Mouse (Mus musculus) neural tube, embryonic 12.5 days (tissue): ENCODE results near the gene Gm21987. TPM values are rescaled to one million over a fixed set of nuclear protein-coding genes. Genes with fewer than 3 reads are reported as not detected.

ENCODE experiments used
- ATAC-seq: fragments of 200-750 bp; cut with Nextera tagmentation; 2 replicates; pipeline ENCODE4 v1.8.0; 2017; ENCODE audit warnings: low read depth, mild to moderate bottlenecking, moderate TSS enrichment, moderate library complexity; ENCODE audit not compliant: low FRiP score
- H3K27ac ChIP-seq: fragments of 300-500 bp; sonication (generic); 2 replicates; pipeline ENCODE4 v1.5.1; 2016
- H3K27me3 ChIP-seq: fragments of 300-500 bp; sonication (generic); replicated peaks from 2 replicates; pipeline ENCODE4 v1.6.1; 2016; ENCODE audit warnings: mild to moderate bottlenecking
- H3K36me3 ChIP-seq: fragments of 300-500 bp; sonication (generic); 2 replicates; pipeline ENCODE4 v1.6.1; 2016; ENCODE audit warnings: mild to moderate bottlenecking
- H3K4me1 ChIP-seq: fragments of 300-500 bp; sonication (generic); 2 replicates; pipeline ENCODE4 v1.6.1; 2016
- H3K4me2 ChIP-seq: fragments of 300-500 bp; sonication (generic); replicated peaks from 2 replicates; pipeline ENCODE4 v1.6.1; 2016; ENCODE audit warnings: mild to moderate bottlenecking
- H3K4me3 ChIP-seq: fragments of 300-500 bp; sonication (generic); 2 replicates; pipeline ENCODE4 v1.5.1; 2016
- H3K9ac ChIP-seq: fragments of 300-500 bp; sonication (generic); 2 replicates; pipeline ENCODE4 v1.6.1; 2016; ENCODE audit warnings: mild to moderate bottlenecking
- H3K9me3 ChIP-seq: fragments of 300-500 bp; sonication (generic); 2 replicates; pipeline ENCODE4 v1.6.1; 2016; ENCODE audit warnings: mild to moderate bottlenecking
- WGBS: fragments of 180-500 bp; shearing (Covaris S2); methylation state at CpG from one replicate; pipeline ENCODE4 v1.1.7; 2016; 5-methylcytosine and 5-hydroxymethylcytosine counted together
- polyA plus RNA-seq: library from polyadenylated mRNA; unstranded; fragments of >200 nt; fragmentation: Nextera tagmentation; extraction: Ambion mirVana; gene quantifications from 2 replicates; pipeline ENCODE4 v1.2.1, GENCODE M21; 2016

Gm21987 gene
- polyA plus RNA-seq, 1 experiment from 2014 or later = not detected

DNA sequence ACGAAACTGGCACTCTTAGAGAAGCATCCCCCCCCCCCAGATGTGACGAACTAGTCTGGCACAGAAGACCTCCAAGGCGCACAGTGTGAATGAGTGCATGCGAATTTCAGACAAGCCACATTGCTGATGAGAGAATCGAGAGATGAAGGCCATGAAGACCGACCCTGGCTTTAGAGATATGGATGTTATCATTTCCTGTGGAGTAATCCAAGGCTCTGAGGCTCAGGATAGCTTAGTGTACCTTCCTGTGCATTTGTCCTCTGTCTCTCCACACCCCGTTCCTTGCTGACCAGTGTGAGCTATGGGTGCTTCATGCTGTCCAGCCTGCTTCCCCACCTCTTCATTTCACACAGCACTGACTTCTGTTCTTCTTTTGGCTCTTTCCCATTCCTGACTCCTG is 28.3 kb downstream of the Gm21987 start:
- Histone ChIP-seq H3K4me3 (no peak overlapping the region), H3K9me3 (no peaks in the 10 kb centered on the region), H3K9ac (no peak overlapping the region), H3K4me2 (no peak overlapping the region), H3K36me3 (no peaks in the 10 kb centered on the region), H3K4me1 (peaks cover 6% of the 10 kb centered on the region; the same call in 1 of the 2 replicates), H3K27ac (no peak overlapping the region), H3K27me3 (no peaks in the 10 kb centered on the region)
- ATAC-seq = no peak
- whole genome bisulfite sequencing = 88% methylated on average over 7 of the region's 7 CpGs

DNA sequence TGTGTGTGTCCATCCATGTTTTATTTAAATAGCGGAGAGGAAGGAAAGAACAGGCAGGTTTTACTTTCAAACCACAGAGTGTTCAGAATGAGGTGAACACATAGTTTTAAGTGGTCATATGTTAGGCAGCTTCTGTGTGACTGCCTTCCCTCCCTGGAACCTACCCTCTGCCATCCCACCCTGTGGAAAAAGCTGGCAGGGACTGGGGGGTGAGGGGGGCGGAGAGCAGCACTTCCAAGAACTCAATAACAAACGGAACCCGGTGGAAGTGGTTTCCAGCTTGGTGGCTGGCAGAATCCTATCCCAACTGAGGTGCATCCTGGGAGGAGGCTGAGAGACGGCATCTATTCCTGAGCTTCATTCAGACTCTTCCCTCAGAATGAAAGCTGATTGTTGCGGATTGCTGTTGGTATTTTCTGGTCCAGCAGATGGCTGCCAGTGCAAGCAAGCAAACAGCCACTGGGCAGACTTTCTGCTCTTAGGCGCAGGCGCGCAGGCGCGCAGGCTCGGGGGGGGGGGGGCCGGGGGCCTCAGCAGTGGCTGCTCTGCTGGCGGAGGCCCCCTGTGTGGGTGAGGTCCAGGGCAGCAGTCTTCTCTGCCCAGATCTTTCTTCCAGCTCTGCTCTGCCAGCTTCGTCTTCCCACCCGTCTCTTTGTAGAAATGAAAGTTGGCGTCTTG is 29.5 kb downstream of the Gm21987 start:
- Histone ChIP-seq H3K36me3 (no peaks in the 10 kb centered on the region), H3K4me1 (peaks cover 6% of the 10 kb centered on the region; the same call in 1 of the 2 replicates), H3K27me3 (no peaks in the 10 kb centered on the region), H3K4me3 (peak overlapping the region; percentile 15; the same call in 1 of the 2 replicates), H3K4me2 (peak overlapping the region; percentile 53), H3K27ac (no peak overlapping the region), H3K9me3 (no peaks in the 10 kb centered on the region), H3K9ac (peak overlapping the region; percentile 47; the same call in 1 of the 2 replicates)
- peak; percentile 83 for ATAC-seq
- 40% methylated on average over 17 of the region's 17 CpGs for whole genome bisulfite sequencing

DNA sequence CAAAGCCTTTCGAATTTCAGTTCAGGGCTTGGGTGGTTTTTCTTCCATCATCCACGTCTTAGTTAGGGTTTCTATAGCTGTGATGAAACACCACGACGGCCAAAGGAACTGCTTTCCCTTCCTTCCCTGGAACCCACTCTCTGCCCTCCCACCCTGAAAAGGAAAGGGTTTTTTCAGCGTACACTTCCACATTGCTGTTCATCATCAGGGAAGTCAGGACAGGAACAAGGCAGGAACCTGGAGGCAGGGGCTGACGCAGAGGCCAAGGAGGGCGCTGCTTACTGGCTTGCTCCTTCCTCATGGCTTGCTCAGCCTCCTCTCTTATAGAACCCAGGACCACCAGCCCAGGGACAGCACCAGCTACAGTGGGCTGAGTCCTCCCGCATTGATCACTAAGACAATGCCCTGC is 30.0 kb downstream of the Gm21987 start:
- Histone ChIP-seq H3K4me2 (peak overlapping the region; percentile 53), H3K9me3 (no peaks in the 10 kb centered on the region), H3K9ac (peak overlapping the region; percentile 47; the same call in 1 of the 2 replicates), H3K36me3 (no peaks in the 10 kb centered on the region), H3K27me3 (no peaks in the 10 kb centered on the region), H3K27ac (no peak overlapping the region), H3K4me3 (0 out of 2 replicates have a peak overlapping the region, but pooled peaks have one; percentile 15), H3K4me1 (peaks cover 6% of the 10 kb centered on the region; the same call in 1 of the 2 replicates)
- WGBS = 69% methylated on average over 8 of the region's 8 CpGs
- peak; percentile 39 for ATAC-seq

DNA sequence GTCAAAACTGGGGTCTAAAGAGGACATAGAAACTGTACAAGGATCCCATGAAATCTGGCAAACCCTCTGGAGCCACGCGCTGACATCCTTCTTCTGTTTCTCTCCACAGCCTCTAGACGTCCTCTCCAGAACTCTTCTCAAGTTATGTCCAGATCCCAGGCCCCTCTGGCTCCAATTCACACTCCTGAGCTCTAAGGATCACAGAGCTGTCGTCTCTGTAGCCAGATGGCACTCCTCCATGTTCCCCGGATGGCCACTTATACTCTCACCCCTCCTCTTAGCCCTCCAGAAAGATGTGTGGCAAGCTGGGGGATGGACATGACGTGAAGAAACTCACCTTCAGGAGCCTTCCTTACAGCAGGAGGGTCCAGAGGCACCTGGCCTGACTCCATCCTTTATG is 30.7 kb downstream of the Gm21987 start:
- ATAC-seq = no peak
- no peak overlapping the region for H3K9ac ChIP-seq
- no peaks in the 10 kb centered on the region for H3K36me3 ChIP-seq
- no peak overlapping the region for H3K27ac ChIP-seq
- no peaks in the 10 kb centered on the region for H3K27me3 ChIP-seq
- H3K9me3 ChIP-seq = no peaks in the 10 kb centered on the region
- WGBS = 81% methylated on average over 6 of the region's 6 CpGs
- H3K4me3 ChIP-seq = no peak overlapping the region
- H3K4me2 ChIP-seq = no peak overlapping the region
- H3K4me1 ChIP-seq = peaks cover 6% of the 10 kb centered on the region; the same call in 1 of the 2 replicates

DNA sequence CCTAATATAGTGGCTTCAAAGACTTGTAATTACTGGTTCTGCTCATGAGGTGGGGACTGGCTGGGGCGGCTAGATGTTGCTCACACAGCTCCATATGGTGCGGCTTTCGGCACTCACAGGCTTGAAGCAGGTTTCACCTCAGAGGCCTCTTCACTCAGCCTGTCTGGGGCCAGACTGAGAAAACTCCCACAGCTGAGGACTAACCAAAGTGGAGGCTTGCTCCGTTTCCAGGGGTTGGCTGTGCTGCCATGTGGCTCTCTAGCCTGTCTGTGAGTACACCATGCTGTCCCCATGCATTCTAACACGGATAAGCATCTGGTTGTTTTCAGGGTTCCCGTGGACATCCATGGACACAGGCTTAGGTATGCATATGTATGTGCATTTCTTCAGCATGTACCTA is 31.8 kb downstream of the Gm21987 start:
- no peak overlapping the region for H3K27ac ChIP-seq
- H3K36me3 ChIP-seq = no peaks in the 10 kb centered on the region
- H3K27me3 ChIP-seq = no peaks in the 10 kb centered on the region
- no peak overlapping the region for H3K4me3 ChIP-seq
- peaks cover 6% of the 10 kb centered on the region; the same call in 1 of the 2 replicates for H3K4me1 ChIP-seq
- ATAC-seq = no peak
- WGBS = 79% methylated on average over 6 of the region's 6 CpGs
- no peak overlapping the region for H3K4me2 ChIP-seq
- no peaks in the 10 kb centered on the region for H3K9me3 ChIP-seq
- no peak overlapping the region for H3K9ac ChIP-seq

DNA sequence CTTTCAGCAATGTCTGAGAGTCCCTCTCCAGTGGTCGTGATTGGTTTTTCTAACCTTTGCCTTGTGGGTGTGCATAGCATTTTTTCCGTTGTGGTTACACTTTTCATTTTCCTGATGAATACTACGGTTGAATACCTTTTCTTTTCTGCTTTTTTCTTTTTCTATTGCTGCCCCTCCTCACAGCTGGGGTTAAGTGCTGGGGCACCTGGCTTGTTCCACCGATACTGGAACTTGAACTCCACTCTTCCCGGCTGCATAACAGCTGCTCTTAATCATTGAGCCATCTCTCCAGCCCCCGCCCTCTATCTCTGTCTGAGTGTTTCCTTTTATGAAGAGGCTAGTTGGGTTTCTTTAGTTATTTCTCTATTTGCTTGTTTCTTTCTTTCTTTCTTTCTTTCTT is 32.2 kb downstream of the Gm21987 start:
- no peaks in the 10 kb centered on the region for H3K9me3 ChIP-seq
- H3K4me2 ChIP-seq = no peak overlapping the region
- 58% methylated on average over 6 of the region's 6 CpGs for WGBS
- H3K27ac ChIP-seq = no peak overlapping the region
- no peak overlapping the region for H3K9ac ChIP-seq
- no peaks in the 10 kb centered on the region for H3K27me3 ChIP-seq
- H3K36me3 ChIP-seq = no peaks in the 10 kb centered on the region
- peaks cover 6% of the 10 kb centered on the region; the same call in 1 of the 2 replicates for H3K4me1 ChIP-seq
- H3K4me3 ChIP-seq = no peak overlapping the region
- ATAC-seq = no peak

DNA sequence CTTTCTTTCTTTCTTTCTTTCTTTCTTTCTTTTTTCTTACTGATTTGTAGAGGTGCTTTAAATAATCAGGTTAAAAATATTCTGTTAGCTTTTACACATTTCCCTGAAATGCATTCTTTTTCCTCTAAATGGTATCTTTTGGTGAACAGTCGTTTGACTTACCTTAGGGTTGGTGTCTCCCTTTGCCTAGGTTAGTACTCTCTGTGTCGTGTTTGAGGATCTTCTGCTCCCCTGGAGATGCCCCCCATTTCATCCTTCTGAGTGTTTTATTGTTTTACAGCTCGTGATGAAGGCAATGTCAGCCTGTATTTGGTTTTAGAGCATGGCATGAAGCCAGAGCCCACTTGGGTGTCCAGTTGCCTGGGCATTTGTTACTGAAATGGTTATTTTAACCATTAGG is 32.7 kb downstream of the Gm21987 start:
- no peak overlapping the region for H3K27ac ChIP-seq
- 17% methylated on average over 3 of the region's 3 CpGs for whole genome bisulfite sequencing

DNA sequence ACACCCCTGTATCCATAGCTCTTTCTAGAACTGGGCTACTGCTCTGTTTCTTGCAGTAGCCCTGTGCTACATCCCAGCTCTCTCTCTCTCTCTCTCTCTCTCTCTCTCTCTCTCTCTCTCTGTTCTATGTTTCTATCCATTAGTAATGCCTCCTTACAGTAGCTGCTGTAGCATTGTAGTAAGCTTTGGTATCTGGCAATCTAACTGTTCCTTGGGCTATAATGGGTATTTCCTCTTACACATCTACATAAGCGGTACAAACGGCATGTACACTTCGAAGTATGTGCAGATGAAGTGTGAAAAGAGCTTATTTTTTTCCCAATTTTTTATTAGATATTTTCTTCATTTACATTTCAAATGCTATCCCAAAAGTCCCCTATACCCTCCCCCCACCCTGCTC is 33.1 kb downstream of the Gm21987 start:
- ATAC-seq = no peak
- Histone ChIP-seq H3K9ac (no peak overlapping the region), H3K36me3 (no peaks in the 10 kb centered on the region), H3K27me3 (no peaks in the 10 kb centered on the region), H3K4me1 (peaks cover 6% of the 10 kb centered on the region; the same call in 1 of the 2 replicates), H3K4me2 (no peak overlapping the region), H3K27ac (no peak overlapping the region), H3K4me3 (no peak overlapping the region), H3K9me3 (no peaks in the 10 kb centered on the region)
- WGBS = 96% methylated on average over 3 of the region's 3 CpGs

More for the DNA sequence above, 32.7 kb downstream of the Gm21987 start:
- Histone ChIP-seq H3K4me1 (peaks cover 6% of the 10 kb centered on the region; the same call in 1 of the 2 replicates), H3K9ac (no peak overlapping the region), H3K4me3 (no peak overlapping the region), H3K4me2 (no peak overlapping the region), H3K36me3 (no peaks in the 10 kb centered on the region), H3K9me3 (no peaks in the 10 kb centered on the region), H3K27me3 (no peaks in the 10 kb centered on the region)
- no peak for ATAC-seq

DNA sequence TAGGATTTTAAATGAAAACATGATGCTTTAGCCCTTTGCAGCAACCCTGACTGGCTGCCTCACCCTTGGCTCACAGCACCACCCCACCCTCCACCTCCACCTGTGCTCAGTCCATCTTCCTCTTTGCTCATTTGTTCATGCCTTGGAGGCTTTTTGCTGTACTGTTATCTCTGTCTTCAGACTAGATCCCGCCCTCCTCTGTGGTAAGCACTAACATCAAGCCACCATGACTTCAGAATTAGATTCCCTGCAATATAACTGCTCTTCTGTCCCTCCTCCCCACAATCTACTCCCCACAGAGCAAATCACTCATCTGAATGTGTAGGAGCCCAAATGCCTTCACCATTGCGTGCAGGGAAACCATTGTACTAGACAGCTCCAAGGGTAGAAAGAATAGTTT is 36.8 kb downstream of the Gm21987 start:
- 78% methylated on average over 2 of the region's 2 CpGs for WGBS

DNA sequence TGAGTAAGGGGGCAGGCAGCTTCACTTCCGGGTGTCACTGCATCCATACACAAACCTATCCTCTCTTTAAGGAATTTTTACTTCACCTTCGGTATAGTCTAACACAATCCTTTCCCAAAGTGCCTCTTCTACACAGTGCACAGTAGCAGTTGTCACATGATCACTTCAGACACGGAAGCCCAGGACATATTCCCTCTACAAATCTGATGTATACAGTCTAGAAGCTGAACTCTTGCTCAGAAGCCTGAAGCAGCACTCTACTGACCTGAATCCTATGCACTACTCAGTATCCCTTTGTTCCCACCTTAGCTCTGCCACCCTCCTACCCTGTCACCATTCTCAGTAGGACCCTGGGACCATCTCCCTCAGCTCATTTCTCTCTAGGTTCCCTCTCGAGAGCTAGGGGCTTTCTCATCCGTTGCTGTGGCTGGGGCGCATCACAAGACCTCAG is 38.4 kb downstream of the Gm21987 start:
- no peak for ATAC-seq
- H3K27me3 ChIP-seq = no peaks in the 10 kb centered on the region
- H3K27ac ChIP-seq = no peak overlapping the region
- no peak overlapping the region for H3K4me3 ChIP-seq
- no peaks in the 10 kb centered on the region for H3K4me1 ChIP-seq
- WGBS = 87% methylated on average over 6 of the region's 6 CpGs
- H3K4me2 ChIP-seq = no peak overlapping the region
- no peaks in the 10 kb centered on the region for H3K36me3 ChIP-seq
- H3K9ac ChIP-seq = no peak overlapping the region
- H3K9me3 ChIP-seq = no peaks in the 10 kb centered on the region

More for the DNA sequence above, 36.8 kb downstream of the Gm21987 start:
- no peak for ATAC-seq
- Histone ChIP-seq H3K27me3 (no peaks in the 10 kb centered on the region), H3K36me3 (no peaks in the 10 kb centered on the region), H3K4me2 (no peak overlapping the region), H3K9ac (no peak overlapping the region), H3K9me3 (no peaks in the 10 kb centered on the region), H3K4me3 (no peak overlapping the region), H3K27ac (no peak overlapping the region), H3K4me1 (no peaks in the 10 kb centered on the region)

DNA sequence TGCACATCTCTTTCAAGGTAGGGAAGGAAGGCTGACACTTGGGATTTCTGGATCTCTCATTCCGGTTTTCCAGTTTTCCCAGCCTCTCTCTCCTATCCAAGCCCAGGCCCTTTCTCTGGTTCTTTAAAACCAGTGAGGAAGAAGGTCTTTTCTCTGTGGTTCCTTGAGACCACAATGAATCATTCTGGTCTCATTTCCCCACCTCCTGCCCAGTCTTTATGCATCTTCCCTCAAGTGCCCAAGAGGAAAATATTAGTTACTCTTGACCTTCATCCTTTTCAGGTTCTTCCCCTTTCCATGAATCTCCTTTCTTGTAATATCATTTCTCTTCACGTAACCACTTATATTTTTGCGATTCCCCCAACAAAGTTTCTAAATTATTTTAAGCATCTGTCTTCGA is 38.9 kb downstream of the Gm21987 start:
- ATAC-seq = no peak
- H3K4me3 ChIP-seq = no peak overlapping the region
- no peak overlapping the region for H3K4me2 ChIP-seq
- no peaks in the 10 kb centered on the region for H3K9me3 ChIP-seq
- H3K27me3 ChIP-seq = no peaks in the 10 kb centered on the region
- WGBS = 91% methylated on average over 4 of the region's 4 CpGs
- H3K9ac ChIP-seq = no peak overlapping the region
- H3K36me3 ChIP-seq = no peaks in the 10 kb centered on the region
- H3K27ac ChIP-seq = no peak overlapping the region
- no peaks in the 10 kb centered on the region for H3K4me1 ChIP-seq

DNA sequence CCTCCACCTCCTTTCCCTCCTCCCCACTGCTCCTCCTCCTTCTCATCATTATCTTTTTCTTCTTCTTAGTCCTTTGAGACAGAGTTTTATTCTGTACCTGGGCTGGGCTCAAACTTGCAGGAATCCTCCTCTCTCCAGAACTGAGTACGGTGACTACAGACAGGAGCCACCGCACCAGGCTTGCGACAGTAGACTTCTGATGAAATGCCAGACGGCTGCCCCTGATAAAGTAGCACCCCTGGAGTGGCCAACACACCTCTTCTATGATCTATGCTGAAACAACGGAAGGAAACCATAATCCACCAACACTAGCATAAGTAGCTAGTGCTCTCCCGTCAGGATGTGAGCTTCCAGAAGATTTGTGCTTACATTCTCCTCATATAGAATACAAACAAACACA is 40.5 kb downstream of the Gm21987 start:
- Histone ChIP-seq H3K36me3 (no peaks in the 10 kb centered on the region), H3K9ac (no peak overlapping the region), H3K4me2 (no peak overlapping the region), H3K9me3 (no peaks in the 10 kb centered on the region), H3K4me3 (no peak overlapping the region), H3K27ac (no peak overlapping the region), H3K27me3 (no peaks in the 10 kb centered on the region), H3K4me1 (no peaks in the 10 kb centered on the region)
- no peak for ATAC-seq
- 84% methylated on average over 6 of the region's 6 CpGs for WGBS

DNA sequence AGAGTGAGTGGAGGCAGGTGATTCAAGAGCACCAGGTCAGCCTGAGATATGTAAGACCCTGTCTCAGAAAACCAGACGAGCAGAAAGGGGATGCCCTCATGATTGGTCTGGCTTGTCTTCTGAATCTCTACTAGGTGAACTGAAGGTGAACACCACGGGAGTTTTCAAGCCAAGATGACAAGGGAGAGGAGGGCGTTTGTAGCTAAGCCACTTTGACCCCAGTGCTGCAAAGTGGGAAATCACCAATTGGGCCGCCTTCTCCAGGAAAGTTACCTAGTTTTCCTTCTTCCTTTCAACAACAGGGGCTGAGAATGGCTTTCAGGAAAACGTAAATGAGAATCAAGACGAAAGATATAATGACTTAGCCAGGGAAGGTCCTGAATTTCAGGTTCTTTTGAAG is 41.9 kb downstream of the Gm21987 start:
- H3K27me3 ChIP-seq = no peaks in the 10 kb centered on the region
- no peak overlapping the region for H3K27ac ChIP-seq
- H3K9ac ChIP-seq = no peak overlapping the region
- 81% methylated on average over 6 of the region's 6 CpGs for WGBS
- H3K4me2 ChIP-seq = no peak overlapping the region
- no peak overlapping the region for H3K4me3 ChIP-seq
- no peak for ATAC-seq
- H3K36me3 ChIP-seq = no peaks in the 10 kb centered on the region
- no peaks in the 10 kb centered on the region for H3K4me1 ChIP-seq
- no peaks in the 10 kb centered on the region for H3K9me3 ChIP-seq
